Mouse (Mus musculus) pancreas, adult 10 weeks (tissue): Measurements from ENCODE around the gene Dsp. TPM values are rescaled to one million over a fixed set of nuclear protein-coding genes. Genes with fewer than 3 reads are reported as not detected.

Experiments
- polyA plus RNA-seq: library from polyadenylated mRNA; stranded (reverse); fragments of 350-450 nt; fragmentation: Illumina TruSeq; extraction: RNeasy Lipid Tissue Mini Kit (QIAGEN cat#74804); gene quantifications from one replicate; pipeline ENCODE4 v1.2.3, GENCODE M21; 2015; ENCODE audit warnings: low read depth, low replicate concordance; ENCODE audit not compliant: insufficient read depth

Dsp gene
- 4.2 TPM for polyA plus RNA-seq

DNA sequence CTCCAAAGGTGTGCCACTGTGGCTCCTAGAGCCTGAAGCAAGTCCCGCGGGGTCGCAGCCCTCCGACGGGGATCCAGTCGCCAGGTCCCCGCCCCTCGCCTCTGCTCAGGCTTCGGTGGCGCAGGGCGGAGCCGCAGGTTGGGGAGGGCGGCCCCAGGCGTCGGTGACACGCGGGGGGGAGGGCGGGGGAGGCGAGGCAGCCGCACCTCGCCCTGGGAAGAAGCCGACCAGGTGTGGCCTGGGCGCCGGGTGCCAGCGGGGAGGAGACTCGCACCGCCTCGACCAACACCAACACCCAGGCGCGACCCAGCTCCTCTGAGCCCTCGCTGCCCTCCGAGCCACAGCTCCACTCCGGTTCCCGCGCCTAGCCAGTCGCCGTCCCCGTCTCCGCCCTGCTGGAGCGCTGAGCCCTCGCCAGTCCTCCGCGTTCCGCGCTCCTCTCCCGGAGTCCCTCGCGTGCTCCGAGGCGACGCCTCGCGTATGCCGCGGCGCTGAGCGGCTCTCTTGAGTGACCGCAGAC, at the start of gene Dsp:
Gene Dsp (plus strand): TSS at position 226 of the 520 bp plus-strand sequence.

DNA sequence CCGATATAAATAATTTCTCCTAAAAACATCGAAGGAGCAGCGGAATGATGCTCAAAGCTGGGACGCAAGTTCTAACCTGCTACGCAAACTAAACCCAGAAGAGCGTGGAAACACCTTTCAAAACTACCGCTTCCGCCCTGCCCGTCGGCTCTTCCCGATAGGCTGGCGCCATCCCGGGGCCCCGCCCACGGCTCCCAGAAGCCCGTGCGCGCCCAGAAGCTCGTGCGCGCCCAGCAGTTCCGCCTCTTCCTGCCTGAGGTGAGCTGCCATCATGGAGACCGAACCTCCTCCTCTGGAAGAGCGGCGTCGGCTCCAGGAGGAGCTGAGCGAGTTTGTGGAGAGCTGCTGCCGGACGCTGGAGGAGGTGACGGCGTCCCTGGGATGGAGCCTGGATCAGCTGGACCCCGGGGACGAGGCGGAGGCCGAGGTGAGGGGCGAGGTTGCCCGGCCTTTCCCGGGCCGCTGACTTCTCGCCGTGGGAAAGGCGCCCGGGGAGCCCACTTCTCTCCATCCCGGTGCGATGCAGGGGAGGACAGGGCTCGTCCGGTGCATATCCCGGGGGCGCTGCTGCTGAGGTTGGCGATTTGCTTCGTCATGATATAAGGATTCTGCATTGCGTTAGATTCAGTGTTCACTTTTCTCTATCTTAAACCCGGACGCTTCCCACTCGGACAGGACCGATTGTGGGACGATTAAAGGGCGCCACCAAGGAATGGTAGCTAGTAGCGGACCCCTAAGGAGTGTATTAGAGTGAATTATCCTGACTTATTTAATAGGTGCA, 53.8 kb downstream of the Dsp start, which contains the start of gene Snrnp48:
Gene Snrnp48 (plus strand): TSS at position 237 of the 781 bp plus-strand sequence.

Other genes with a start within 250 kb of the Dsp start
- 17.7 TPM for gene Ssr1, start 157.1 kb upstream of the Dsp start, polyA plus RNA-seq
- 9.2 TPM for gene Riok1, start 114.3 kb upstream of the Dsp start, polyA plus RNA-seq
- gene Cage1, start 114.2 kb upstream of the Dsp start, polyA plus RNA-seq, result not detected
- gene Snrnp48, start 53.6 kb downstream of the Dsp start, polyA plus RNA-seq, result 9.7 TPM
- gene Bmp6, start 193.8 kb downstream of the Dsp start, polyA plus RNA-seq, result 3.3 TPM